In the genomic region with DNA sequence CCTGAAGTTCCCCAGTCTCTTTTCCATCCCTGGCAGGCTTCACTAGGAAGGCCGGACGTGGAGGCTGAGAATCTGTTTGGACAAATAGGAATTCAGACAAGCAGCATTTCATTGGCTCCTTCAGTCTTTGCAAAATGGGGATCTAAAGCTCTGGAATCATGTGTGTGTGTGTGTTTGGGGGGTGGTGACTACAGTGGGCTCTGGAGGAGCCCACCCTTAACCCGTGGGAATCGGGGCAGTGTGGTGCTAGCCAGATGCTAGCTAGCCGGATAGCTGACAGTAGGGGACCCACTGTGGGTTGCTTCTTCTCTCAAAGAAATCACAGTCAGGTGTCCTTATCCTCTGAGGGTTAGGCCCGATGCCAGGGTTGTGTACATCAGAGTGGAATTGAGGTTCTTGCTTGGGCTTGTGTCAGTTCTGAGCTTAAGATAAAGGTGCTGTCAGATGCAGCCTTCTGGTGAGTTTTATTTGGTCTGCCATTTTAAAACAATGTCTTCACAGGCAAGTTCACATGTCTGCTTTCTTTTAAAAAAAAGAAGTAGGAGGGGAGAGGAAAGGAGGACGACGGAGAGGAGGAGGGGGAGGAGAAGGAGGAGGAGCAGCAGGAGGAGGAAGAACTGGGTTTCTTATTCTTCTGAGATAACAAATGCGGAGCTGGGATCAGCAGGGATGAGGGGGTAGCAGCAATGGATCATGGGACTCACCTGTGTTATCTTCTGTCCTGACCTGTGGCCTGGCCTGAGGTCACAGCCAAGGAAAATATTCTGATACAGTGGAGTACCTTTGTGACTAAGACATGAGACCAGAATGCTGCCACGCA, we compare ENCODE assay signal across 10 mouse cellular contexts.
A peak's percentile ranks its signal among the peaks of the same experiment; 100 is the strongest.
DNase-seq lines count a peak whose midpoint lies in the region; ATAC-seq and TF ChIP-seq lines count a peak whose summit lies in the region.
"Had no signal": no experiment of that assay in that cellular context is flagged by ENCODE, and none has a peak within 500 bp of the region (broad histone marks: within the 10 kb centered on the region; RNA-seq: fewer than 3 reads in every experiment).

No protein-coding gene starts in this region.

- TF ChIP-seq CTCF in left cerebral cortex, adult 2 months (IDR thresholded peaks at IDR 0.05) = no peak

- no peak for DNase-seq in left cerebral cortex, adult 2 months (ENCODE audit: extremely low spot score in 1 of 2, low spot score in 2 of 2)
- no peak for DNase-seq in left cerebral cortex, postnatal 4 days
- no peak for DNase-seq in forebrain, embryonic 10.5 days (ENCODE audit: extremely low spot score, low spot score)
- no peak for DNase-seq in urinary bladder, postnatal 14 days (ENCODE audit: low spot score)
- no peak for DNase-seq in kidney, postnatal 10 days
- no peak for DNase-seq in cerebellum, adult 8-10 months
- DNase-seq: kidney, postnatal 14 days; liver, embryonic 13.5 days had no signal

- ATAC-seq in hindbrain, embryonic 13.5 days (ENCODE audit: low FRiP score) = peak; percentile 12; the same call in 1 of the 2 replicates
- no peak for ATAC-seq in neural tube, embryonic 12.5 days (ENCODE audit: low FRiP score, low read depth)

- H3K9me3 ChIP-seq in forebrain, embryonic 10.5 days = no peaks in the 10 kb centered on the region
- H3K9me3 ChIP-seq in hindbrain, embryonic 13.5 days = no peaks in the 10 kb centered on the region
- H3K9me3 ChIP-seq in neural tube, embryonic 12.5 days = no peaks in the 10 kb centered on the region
- H3K9me3 ChIP-seq: liver, embryonic 13.5 days had no signal

- no peak overlapping the region for H3K4me3 ChIP-seq in left cerebral cortex, adult 2 months
- peak overlapping the region; percentile 30; the same call in 1 of the 2 replicates for H3K4me3 ChIP-seq in forebrain, embryonic 10.5 days
- H3K4me3 ChIP-seq in hindbrain, embryonic 13.5 days = no peak overlapping the region
- H3K4me3 ChIP-seq in neural tube, embryonic 12.5 days = no peak overlapping the region
- H3K4me3 ChIP-seq: liver, embryonic 13.5 days had no signal

- peak overlapping the region; percentile 29 for H3K4me2 ChIP-seq in hindbrain, embryonic 13.5 days
- H3K4me2 ChIP-seq in neural tube, embryonic 12.5 days (replicated peaks) = peak overlapping the region; percentile 38
- H3K4me2 ChIP-seq: liver, embryonic 13.5 days had no signal

- WGBS in forebrain, embryonic 10.5 days = 52% methylated on average over 10 of the region's 10 CpGs
- 19% methylated on average over 10 of the region's 10 CpGs for WGBS in hindbrain, embryonic 13.5 days
- 30% methylated on average over 10 of the region's 10 CpGs for WGBS in neural tube, embryonic 12.5 days

- intact Hi-C loops in left cerebral cortex, adult 2 months (cut with DNase I) = loop anchor here (2.0 kb wide), 1 partner anchor 38 kb away; no protein-coding TSS in a partner anchor
- intact Hi-C loops in left cerebral cortex, postnatal 4 days (cut with DNase I) = no loop called here

- H3K27me3 ChIP-seq in forebrain, embryonic 10.5 days (ENCODE audit: poor library complexity, severe bottlenecking) = peaks cover 36% of the 10 kb centered on the region
- H3K27me3 ChIP-seq in hindbrain, embryonic 13.5 days = no peaks in the 10 kb centered on the region
- H3K27me3 ChIP-seq in neural tube, embryonic 12.5 days (replicated peaks) = no peaks in the 10 kb centered on the region
- H3K27me3 ChIP-seq: liver, embryonic 13.5 days had no signal

- H3K9ac ChIP-seq in hindbrain, embryonic 13.5 days = peak overlapping the region; percentile 65
- H3K9ac ChIP-seq in neural tube, embryonic 12.5 days = no peak overlapping the region; the same call in 1 of the 2 replicates
- H3K9ac ChIP-seq: liver, embryonic 13.5 days had no signal

- no peaks in the 10 kb centered on the region for H3K36me3 ChIP-seq in forebrain, embryonic 10.5 days (replicated peaks)
- no peaks in the 10 kb centered on the region for H3K36me3 ChIP-seq in hindbrain, embryonic 13.5 days
- no peaks in the 10 kb centered on the region for H3K36me3 ChIP-seq in neural tube, embryonic 12.5 days
- H3K36me3 ChIP-seq: liver, embryonic 13.5 days had no signal

- peaks cover 61% of the 10 kb centered on the region for H3K4me1 ChIP-seq in forebrain, embryonic 10.5 days
- peaks cover 53% of the 10 kb centered on the region for H3K4me1 ChIP-seq in hindbrain, embryonic 13.5 days (replicated peaks)
- peaks cover 43% of the 10 kb centered on the region for H3K4me1 ChIP-seq in neural tube, embryonic 12.5 days
- H3K4me1 ChIP-seq: liver, embryonic 13.5 days had no signal

- H3K27ac ChIP-seq in left cerebral cortex, adult 2 months = peak overlapping the region; percentile 82
- H3K27ac ChIP-seq in forebrain, embryonic 10.5 days = peak overlapping the region; percentile 93
- H3K27ac ChIP-seq in hindbrain, embryonic 13.5 days = peak overlapping the region; percentile 99
- H3K27ac ChIP-seq in neural tube, embryonic 12.5 days = peak overlapping the region; percentile 96
- H3K27ac ChIP-seq: liver, embryonic 13.5 days had no signal
